Mouse (Mus musculus) mesoderm, embryonic 11.5 days (tissue): Measurements from ENCODE around the gene Gys1.

Experiments used
- DNase-seq: peaks from one replicate; pipeline ENCODE4 v3.0.0-alpha.2; 2012; ENCODE audit warnings: low read depth, low spot score

Gys1 gene

DNA sequence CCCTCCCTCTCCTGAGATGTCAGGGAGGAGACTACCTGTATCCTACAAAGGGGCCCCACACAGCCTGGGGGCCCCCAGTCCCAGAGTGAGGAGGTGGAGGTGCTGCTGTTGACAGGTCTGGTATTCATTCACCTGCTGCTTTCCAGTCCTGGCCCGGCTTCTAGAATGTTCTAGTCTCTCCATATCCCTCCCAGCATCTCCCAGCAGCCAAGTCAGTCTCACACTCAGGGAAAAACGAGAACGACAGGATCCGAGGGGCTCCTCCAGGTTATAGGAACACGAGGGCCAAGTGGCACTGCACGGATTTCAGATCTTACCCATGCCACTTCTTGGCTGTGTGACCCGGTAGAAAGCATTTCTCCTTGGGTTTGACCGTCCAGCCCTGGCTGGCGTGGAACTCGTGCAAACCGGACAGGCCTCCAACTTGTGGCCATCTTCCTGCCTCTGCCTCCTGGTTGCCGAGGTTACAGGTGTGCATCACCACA is 19.9 kb upstream of the Gys1 start:
- no peak for DNase-seq

DNA sequence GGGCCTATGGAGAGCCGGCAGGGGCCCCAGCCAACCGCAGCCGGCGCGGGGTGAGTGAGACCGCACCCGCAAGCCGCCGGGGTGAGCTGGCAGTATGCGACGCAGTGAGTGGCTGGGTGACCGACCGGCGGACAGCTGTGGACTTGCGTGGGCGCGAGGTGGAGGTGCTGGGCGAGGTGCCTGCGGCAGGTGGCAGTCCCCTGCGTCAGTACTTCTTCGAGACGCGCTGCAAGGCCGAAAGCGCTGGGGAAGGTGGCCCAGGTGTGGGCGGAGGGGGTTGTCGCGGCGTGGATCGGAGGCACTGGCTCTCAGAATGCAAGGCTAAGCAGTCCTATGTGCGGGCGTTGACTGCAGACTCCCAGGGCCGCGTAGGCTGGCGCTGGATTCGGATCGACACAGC is 19.0 kb upstream of the Gys1 start:
- DNase-seq: no peak

DNA sequence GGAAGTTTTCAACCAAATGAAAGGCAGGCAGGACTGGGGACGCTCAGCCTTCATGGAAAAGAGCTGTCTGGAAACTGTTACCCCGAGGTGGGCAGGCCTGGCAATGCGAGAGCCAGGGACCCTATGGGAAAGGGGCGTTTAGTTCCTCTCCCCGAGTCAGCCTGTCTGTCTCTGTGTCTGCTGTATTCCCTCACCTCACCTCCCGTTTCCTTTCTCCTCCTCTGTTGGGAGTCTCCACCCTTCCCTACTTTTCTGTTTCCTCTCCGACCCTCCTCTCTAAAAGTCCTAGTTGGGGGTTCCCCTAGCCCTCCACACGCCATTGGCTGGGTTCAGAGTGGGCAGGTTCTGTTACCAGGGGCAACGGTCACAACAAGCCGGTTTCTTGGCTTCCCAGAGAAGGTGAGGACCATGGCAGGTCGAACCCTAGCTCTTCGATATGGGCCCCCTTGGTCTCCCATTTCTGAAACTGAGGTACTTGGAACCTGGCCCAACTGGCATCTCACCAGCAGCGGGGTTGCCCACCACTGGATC is 16.6 kb upstream of the Gys1 start:
- DNase-seq: no peak

DNA sequence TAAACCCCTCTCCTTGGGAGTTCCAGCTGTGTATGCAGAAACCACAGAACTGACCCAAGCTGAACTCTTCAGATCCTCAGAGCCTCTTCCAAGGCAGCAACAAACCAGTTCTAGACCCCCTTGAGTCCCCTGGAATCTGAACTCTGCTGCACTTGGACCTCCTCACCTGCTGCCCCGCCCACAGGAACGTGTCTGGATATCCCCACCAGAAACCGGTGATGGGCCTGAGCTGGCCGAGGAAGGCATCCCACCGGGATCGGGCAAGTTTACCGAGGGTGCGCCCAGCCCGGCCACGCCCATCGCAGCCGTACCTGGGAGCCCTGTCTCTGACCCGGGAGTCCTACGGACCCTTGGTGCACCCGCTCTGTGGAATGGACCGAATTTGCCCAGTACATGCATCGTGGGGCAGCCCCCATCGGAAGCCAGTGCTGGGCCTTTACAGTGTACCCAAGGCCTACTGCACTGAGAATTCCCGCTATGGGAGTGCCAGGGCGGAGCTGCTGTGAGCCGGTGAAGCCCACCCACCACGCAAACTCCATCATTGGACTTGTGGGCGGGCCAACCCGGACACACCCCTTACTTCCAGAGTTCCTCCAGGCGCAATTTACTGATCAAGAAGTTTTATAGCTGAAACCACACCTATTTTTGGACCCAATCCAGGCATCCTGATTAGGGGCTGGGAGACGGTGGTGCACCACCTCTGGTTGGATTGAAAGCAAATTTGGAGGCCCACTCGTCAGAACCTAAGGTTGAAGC is 14.6 kb upstream of the Gys1 start:
- DNase-seq: no peak

DNA sequence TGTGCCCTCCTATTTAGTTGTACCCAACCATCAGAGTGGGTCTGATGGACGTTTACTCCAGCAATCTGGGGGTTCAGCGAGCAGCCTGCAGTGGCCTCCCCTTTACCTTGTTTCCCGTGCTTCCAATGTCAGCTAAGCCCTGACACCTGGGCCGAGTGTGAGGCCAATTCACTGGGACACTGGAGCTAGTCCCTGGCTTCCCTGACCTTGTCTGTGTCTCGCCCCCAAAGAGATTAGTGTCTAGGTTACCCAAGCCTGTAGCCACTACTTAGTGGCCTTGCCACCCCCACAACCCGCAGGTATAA is 14.1 kb upstream of the Gys1 start, which contains the start of gene Lhb:
Gene Lhb, plus strand, starts transcription at position 206 of the 305 bp plus-strand sequence.
- DNase-seq: no peak

- no peak for DNase-seq
Measured at GRCm38 (mm10) chr7:45421194-45421593, 13.4 kb upstream of the Gys1 start.

DNA sequence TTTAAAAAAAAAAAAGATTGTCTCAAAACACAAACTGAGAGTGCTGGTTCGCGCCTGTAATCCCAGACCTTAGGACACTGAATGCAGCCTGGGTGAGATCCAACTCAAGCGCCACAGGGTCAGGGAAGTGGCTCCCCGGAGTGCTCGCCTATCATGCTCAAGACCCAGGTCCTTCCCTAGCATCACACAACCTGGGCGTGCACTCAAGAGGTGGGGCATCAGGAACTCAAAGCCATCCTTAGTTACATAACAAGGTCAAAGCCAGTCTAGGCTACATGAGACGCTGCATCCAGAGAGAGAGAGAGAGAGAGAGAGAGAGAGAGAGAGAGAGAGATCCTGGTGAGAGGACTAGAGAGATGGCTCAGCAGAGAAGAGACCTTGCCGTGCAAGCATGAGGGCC is 8.1 kb upstream of the Gys1 start:
- no peak for DNase-seq

- no peak for DNase-seq
Measured at GRCm38 (mm10) chr7:45433835-45434202, 825 bp upstream of the Gys1 start.

DNA sequence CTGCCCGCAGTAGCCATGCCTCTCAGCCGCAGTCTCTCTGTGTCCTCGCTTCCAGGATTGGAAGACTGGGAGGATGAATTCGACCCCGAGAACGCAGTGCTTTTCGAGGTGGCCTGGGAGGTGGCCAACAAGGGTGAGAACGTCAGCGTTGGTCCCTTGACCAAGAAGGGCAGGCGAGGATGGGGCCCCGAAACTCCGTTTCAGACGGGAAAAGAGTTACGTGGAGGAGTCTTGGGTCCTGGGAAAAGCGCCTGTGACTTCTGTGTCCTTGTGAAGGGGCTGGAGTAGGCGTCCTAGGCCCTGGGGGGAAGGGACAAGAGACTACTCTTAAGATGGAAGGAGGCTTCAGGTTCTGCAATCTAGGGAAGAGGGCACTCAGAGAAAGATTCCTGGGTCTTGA is 394 bp downstream of the Gys1 start:
- no peak for DNase-seq

DNA sequence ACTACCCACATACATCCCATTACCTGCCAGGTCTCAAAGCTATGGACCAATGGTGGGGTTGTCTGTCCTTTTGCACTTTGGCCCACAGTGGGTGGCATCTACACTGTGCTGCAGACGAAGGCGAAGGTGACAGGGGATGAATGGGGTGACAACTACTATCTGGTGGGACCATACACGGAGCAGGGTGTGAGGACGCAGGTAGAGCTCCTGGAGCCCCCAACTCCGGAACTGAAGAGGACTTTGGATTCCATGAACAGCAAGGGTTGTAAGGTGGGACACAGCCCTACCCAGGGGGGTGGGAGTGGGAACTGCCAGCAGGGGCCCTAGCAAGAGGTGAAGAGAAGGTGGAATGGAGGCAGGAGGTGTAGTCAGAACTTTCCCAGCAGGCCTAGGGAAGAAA is 1.8 kb downstream of the Gys1 start:
- no peak for DNase-seq

GRCm38 (mm10) chr7:45437046-45437445 is 2.4 kb downstream of the Gys1 start:
- DNase-seq: no peak

GRCm38 (mm10) chr7:45437521-45438276 is 3.1 kb downstream of the Gys1 start, which contains the start of gene Ruvbl2:
Ruvbl2 (minus strand) TSS chr7:45438096.
- no peak for DNase-seq

DNA sequence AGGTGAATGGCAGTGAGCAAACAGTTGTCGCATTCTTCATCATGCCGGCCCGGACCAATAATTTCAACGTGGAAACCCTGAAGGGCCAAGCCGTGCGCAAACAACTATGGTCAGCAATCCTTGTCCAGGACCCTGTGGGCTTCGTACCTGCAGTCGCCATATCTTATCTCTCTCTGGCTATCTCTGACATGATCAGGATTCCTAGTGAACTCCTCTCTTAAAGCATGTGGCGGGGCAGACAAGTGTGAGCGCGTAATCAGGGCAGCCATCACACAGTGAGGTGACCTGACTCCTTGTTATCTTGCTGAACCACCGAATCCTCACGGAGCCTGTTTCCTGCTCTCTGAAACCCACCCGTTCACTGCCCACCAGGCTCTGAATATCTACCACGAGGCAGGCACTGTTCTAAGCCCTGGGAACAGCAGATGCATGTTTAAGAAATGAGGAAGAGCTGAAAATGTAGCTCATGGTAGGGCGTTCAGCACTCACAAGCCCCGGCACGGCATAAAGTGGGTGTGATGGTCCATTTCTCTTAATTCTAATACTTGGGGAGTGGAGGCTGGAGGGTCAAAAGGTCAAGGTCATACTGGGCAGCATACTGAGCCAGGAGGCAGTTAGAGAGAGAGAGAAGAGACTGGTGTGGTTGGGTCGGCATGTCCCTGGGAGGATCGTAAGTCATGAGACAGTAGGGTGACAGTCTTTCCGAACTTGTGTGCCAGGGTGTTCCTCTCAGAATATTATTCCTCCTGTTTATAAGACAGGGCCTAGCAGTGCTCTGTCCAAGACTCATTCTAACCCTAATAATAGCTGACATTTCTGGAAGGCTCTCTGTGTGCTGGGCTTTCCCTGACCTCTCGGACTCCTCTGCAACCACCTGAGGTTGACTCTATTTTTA is 9.1 kb downstream of the Gys1 start:
- DNase-seq: no peak

DNA sequence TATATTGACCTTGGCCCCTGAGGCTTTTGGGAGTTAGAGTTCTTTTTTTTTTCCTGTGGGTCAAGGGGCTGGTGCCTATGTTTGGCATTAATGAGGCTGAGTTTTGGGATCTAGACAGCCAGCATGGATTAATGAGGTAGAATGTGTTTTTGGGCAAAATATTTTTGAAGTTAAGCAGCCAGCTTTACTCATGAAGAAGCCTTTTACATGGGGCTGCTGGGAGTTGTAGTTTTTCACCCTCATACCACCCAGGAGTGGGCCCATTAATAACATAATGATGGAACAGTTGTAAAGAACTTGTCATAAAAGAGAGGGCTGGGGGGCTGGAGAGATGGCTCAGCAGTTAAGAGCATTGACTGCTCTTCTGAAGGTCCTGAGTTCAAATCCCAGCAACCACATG is 11.9 kb downstream of the Gys1 start:
- DNase-seq: no peak

DNA sequence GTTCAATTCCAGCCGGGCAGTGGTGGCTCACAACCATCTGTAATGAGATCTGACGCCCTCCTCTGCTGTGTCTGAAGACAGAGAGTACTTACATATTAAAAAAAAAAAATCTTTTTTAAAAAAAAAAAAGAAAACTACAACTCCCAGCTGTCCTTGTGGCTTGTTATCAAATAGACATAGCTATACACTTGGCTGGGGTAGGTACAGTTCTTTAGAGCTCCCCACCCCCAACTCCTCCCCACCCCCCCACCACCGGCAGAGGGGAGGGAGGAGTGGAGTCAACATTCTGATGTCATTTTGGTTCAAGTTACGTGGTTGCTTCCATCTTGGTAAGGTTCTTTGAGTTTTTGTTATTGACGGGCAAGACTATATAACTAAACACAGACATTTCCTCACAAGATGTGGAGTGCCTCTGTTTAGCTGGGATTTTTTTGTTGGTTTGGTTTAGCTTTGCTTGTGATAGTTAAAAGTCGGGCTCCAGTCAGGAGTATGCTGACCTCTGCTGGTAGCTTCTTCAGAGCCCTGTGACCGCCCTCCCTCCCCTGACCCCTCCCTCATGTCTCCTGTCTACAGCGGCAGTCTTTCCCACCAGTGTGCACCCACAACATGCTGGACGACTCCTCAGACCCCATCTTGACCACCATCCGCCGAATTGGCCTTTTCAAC is 12.8 kb downstream of the Gys1 start:
- DNase-seq: no peak

DNA sequence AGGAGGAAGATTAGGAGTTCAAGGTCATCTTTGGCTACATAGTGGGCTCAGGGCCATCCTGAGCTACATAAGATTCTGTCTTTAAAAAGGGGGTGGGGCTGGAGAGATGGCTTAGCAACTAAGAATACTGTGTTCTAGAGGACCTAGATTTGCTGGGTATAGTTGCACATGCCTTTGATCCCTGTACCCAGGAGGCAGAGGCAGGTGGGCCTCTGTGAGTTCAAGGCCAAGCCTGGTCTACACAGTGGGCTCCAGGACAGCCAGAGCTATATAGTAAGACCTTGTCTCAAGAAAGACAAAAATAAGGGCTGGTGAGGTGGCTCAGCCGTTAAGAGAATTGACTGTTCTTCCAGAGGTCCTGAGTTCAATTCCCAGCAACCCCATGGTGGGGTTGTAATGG is 15.3 kb downstream of the Gys1 start:
- no peak for DNase-seq

GRCm38 (mm10) chr7:45451344-45451982 is 16.8 kb downstream of the Gys1 start:
- peak; percentile 89 for DNase-seq

DNA sequence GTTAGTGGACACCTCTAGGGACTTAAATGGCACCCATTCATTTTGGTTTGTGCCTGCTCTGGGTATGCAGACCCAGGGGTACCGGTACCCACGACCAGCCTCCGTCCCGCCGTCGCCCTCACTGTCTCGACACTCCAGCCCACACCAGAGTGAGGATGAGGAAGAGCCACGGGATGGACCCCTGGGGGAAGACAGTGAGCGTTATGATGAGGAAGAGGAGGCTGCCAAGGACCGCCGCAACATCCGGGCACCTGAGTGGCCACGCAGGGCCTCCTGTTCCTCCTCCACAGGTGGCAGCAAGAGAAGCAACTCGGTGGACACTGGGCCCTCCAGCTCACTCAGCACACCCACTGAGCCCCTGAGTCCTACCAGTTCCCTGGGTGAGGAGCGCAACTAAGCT is 20.3 kb downstream of the Gys1 start:
- DNase-seq: no peak

GRCm38 (mm10) chr7:45455932-45456696 is 21.5 kb downstream of the Gys1 start:
- no peak for DNase-seq

- DNase-seq: no peak
Measured at GRCm38 (mm10) chr7:45456721-45457203, 22.1 kb downstream of the Gys1 start.
